In genomic region chr7:124788781-124789180, GRCm38 (mm10) we compare ENCODE assay signal across 12 mouse cellular contexts.
DNase-seq lines count a peak whose midpoint lies in the region; ATAC-seq and TF ChIP-seq lines count a peak whose summit lies in the region.
"Had no signal": no experiment of that assay in that cellular context is flagged by ENCODE, and none has a peak within 500 bp of the region (broad histone marks: within the 10 kb centered on the region; RNA-seq: fewer than 3 reads in every experiment).

No protein-coding gene starts in this region.

- no peak overlapping the region for H3K4me3 ChIP-seq in olfactory bulb, adult 2 months (ENCODE audit: insufficient read depth, low read depth, low read length)
- H3K4me3 ChIP-seq in midbrain, embryonic 15.5 days: no peak overlapping the region
- no peak overlapping the region for H3K4me3 ChIP-seq in liver, embryonic 12.5 days
- H3K4me3 ChIP-seq: limb, embryonic 15.5 days; myocyte had no signal

- H3K9ac ChIP-seq in midbrain, embryonic 15.5 days: no peak overlapping the region
- H3K9ac ChIP-seq in liver, embryonic 12.5 days: no peak overlapping the region
- H3K9ac ChIP-seq: limb, embryonic 15.5 days had no signal

- H3K27me3 ChIP-seq in midbrain, embryonic 15.5 days (replicated peaks): no peaks in the 10 kb centered on the region
- no peaks in the 10 kb centered on the region for H3K27me3 ChIP-seq in liver, embryonic 12.5 days (replicated peaks)
- H3K27me3 ChIP-seq: limb, embryonic 15.5 days had no signal

- no peaks in the 10 kb centered on the region for H3K36me3 ChIP-seq in midbrain, embryonic 15.5 days (replicated peaks)
- H3K36me3 ChIP-seq in liver, embryonic 12.5 days: no peaks in the 10 kb centered on the region
- H3K36me3 ChIP-seq: limb, embryonic 15.5 days had no signal

- H3K4me1 ChIP-seq in olfactory bulb, adult 2 months (ENCODE audit: control insufficient read depth, insufficient read depth, low read length): peaks cover 4% of the 10 kb centered on the region; the same call in 1 of the 2 replicates
- H3K4me1 ChIP-seq in midbrain, embryonic 15.5 days: no peaks in the 10 kb centered on the region
- H3K4me1 ChIP-seq in liver, embryonic 12.5 days: no peaks in the 10 kb centered on the region
- H3K4me1 ChIP-seq: limb, embryonic 15.5 days had no signal

- H3K4me2 ChIP-seq in midbrain, embryonic 15.5 days: no peak overlapping the region
- H3K4me2 ChIP-seq in liver, embryonic 12.5 days: no peak overlapping the region
- H3K4me2 ChIP-seq: heart, embryonic 11.5 days; limb, embryonic 15.5 days had no signal

- peak overlapping the region; percentile 76; the same call in 1 of the 2 replicates for H3K27ac ChIP-seq in olfactory bulb, adult 2 months (ENCODE audit: insufficient read depth, low read depth, low read length)
- no peak overlapping the region for H3K27ac ChIP-seq in midbrain, embryonic 15.5 days
- H3K27ac ChIP-seq in liver, embryonic 12.5 days: no peak overlapping the region
- H3K27ac ChIP-seq: limb, embryonic 15.5 days had no signal

- H3K9me3 ChIP-seq in midbrain, embryonic 15.5 days: no peaks in the 10 kb centered on the region
- H3K9me3 ChIP-seq in liver, embryonic 12.5 days (replicated peaks): peaks cover 8% of the 10 kb centered on the region; the same call in 1 of the 2 replicates
- H3K9me3 ChIP-seq: limb, embryonic 15.5 days had no signal

- peak; percentile 63 for DNase-seq in cerebellum, adult 11-12 months
- DNase-seq in cerebellum, adult 9-10 months: peak; percentile 70
- DNase-seq in layer of hippocampus, adult 8-10 months (ENCODE audit: low spot score in 2 of 2): peak; percentile 61 to 71
- DNase-seq: thymus, adult 18-20 months had no signal

- TF ChIP-seq CTCF in olfactory bulb, adult 2 months (IDR thresholded peaks at IDR 0.05; ENCODE audit: insufficient read depth, low read depth, low read length): no peak

- WGBS in olfactory bulb, adult 2 months: 24% methylated on average over 3 of the region's 3 CpGs
- WGBS in midbrain, embryonic 15.5 days: 89% methylated on average over 3 of the region's 3 CpGs
- WGBS in liver, embryonic 12.5 days (ENCODE audit: insufficient replicate concordance): 57% methylated on average over 3 of the region's 3 CpGs

- no peak for ATAC-seq in megakaryocyte progenitor cell, adult 5-6 weeks (replicated peaks; ENCODE audit: poor library complexity)
- ATAC-seq in midbrain, embryonic 15.5 days (replicated peaks): no peak
- ATAC-seq in liver, embryonic 12.5 days: no peak
- ATAC-seq: hindbrain, embryonic 16.5 days had no signal

- no peak for TF ChIP-seq POLR2A in olfactory bulb, adult 2 months (IDR thresholded peaks at IDR 0.05; ENCODE audit: insufficient read depth, low read depth, low read length)
